Mouse (Mus musculus): ENCODE measurements around the gene Uba52. TPM values are rescaled to one million over a fixed set of nuclear protein-coding genes. Genes with fewer than 3 reads are reported as not detected.

Uba52 gene
- total RNA-seq, 2 experiments from 2014 or later: 3,244 to 5,307 TPM

DNA sequence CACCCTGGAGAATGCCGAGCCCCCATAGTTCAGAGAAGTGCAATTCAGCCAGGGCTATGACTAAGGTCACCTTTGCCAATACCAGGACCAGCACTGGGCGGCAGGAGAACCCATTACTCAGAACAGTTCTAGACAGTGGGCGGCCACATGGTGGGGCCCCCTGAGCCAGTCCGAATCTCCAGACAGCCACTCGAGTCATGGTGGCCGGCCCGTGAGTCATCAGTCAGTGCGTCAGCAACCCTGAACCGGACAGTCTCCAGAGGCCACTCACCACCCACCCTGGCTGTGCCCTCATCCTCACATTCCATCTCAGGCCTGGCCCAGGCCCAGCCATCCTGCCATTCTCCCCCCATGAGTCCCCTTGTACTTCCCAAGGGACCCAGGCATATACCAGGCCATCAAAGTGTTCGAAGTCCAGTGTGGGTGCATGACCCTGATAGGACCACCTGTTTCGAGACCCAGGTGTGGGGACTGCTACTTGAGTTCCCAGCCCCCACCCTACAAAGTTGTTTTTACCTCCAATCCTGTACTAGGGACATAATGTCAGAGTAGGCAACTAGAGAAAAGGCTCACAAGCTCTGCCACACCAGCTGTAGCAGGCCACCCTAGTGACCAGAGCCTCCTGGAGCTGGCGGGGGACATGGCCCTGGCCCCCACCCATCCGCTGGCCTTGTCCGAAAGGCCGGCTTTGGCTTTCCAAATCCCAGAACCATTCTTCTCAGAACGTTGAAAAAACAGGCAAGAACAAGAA lies 48.7 kb downstream of the Uba52 start:
- ATAC-seq (replicated peaks; ENCODE audit: poor library complexity): no peak

DNA sequence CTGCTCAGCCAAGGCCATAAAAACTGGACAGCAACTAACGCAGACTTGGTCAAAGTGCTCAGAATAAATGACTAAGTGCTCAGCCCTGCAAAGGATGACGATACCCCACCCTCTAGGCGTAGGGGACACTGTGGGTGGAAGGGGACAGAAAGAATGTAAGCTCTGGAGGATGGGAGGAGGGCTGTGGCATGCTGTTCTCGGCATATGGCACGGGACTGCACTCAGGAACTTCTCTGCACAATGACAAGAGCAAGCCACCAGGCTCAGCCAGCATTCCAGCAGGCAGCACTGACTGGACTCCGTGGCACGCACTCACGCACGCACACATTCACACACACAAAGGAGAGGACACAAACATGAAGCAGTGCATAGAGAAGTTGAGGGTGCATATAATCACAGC lies 50.0 kb downstream of the Uba52 start:
- ATAC-seq (replicated peaks; ENCODE audit: poor library complexity): no peak

DNA sequence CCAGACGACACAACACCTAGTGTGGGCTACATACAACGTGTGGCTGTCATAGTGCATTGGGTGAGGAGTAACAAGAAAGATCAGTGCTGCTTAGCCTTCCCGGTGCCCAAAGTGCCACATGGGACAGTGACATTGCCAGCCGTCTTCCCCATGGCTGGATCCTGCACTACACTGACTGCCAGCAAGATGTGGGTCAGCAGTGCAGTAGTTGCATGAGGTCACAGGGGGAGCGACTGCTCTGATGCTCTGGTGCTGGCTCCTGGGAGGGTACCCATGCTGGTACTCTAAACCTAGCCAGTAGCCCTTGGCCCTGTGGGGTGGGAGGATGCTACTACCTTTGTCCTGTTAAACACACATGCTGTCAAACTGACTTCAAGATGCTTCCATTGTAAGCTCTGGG lies 50.4 kb downstream of the Uba52 start:
- ATAC-seq (replicated peaks; ENCODE audit: poor library complexity): no peak

DNA sequence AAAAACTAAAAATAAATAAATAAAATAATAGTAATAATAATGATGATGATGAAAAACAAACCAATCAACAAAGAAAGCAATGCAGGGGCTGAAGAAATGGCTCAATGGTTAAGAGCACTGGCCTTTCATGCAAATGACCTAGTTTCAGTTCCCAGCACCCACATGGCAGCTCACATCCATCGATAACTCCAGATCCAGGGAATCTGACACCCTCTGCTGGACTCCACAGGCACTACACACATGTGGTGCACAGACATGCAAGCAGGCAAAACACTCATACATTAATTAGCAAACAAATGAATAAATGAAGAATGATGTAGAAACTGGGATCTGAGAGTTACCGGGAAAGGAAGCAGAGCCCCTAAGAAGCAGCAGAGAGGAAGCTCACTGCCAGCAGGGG lies 51.0 kb downstream of the Uba52 start:
- no peak for ATAC-seq (replicated peaks; ENCODE audit: poor library complexity)

DNA sequence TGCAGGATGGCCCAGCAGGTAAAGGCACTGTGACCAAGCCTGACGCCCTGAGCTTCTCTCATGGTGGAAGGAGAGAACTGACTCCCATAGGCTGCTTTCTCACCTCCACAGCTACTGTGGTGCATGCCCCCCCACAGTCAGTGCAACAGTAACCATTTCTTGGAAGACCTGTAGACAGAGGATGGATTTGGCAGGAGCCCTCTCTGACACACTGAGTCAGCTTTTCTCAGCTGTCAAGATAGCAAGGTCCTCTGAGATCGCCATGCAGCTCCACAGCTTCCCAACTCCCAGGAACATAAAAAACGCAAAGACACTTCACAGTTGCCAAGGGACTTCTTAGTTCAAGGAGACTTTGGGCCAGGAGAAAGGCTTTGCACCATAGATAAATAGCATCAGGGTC lies 52.1 kb downstream of the Uba52 start:
- no peak for ATAC-seq (replicated peaks; ENCODE audit: poor library complexity)

Other genes starting within 250 kb of the Uba52 start
- 4.2 and 5.8 TPM in 2 replicates for gene Homer3, start 228.0 kb downstream of the Uba52 start, total RNA-seq (2015)
- gene Homer3, start 228.0 kb downstream of the Uba52 start, total RNA-seq (2017): 8.9 and 9.9 TPM in 2 replicates
- gene Ddx49, start 208.3 kb downstream of the Uba52 start, total RNA-seq (2015): 42.7 and 44.7 TPM in 2 replicates
- 163 and 172 TPM in 2 replicates for gene Ddx49, start 208.3 kb downstream of the Uba52 start, total RNA-seq (2017)
- 214 and 223 TPM in 2 replicates for gene Cope, start 208.3 kb downstream of the Uba52 start, total RNA-seq (2015)
- 129 and 151 TPM in 2 replicates for gene Cope, start 208.3 kb downstream of the Uba52 start, total RNA-seq (2017)
- gene Cers1, start 195.0 kb downstream of the Uba52 start, total RNA-seq (2015): not detected in 2 replicates
- not detected in 2 replicates for gene Cers1, start 195.0 kb downstream of the Uba52 start, total RNA-seq (2017)
- gene Gdf1, start 181.0 kb downstream of the Uba52 start, total RNA-seq (2015): not detected in 2 replicates
- not detected in 2 replicates for gene Gdf1, start 181.0 kb downstream of the Uba52 start, total RNA-seq (2017)
- 13.9 and 15.3 TPM in 2 replicates for gene Upf1, start 157.5 kb downstream of the Uba52 start, total RNA-seq (2015)
- gene Upf1, start 157.5 kb downstream of the Uba52 start, total RNA-seq (2017): 32.3 and 32.5 TPM in 2 replicates
- not detected in 2 replicates for gene Comp, start 137.2 kb downstream of the Uba52 start, total RNA-seq (2015)
- gene Comp, start 137.2 kb downstream of the Uba52 start, total RNA-seq (2017): 0.07 TPM in 1 of 2 replicates, not detected in the other
- 7.8 and 9.3 TPM in 2 replicates for gene Crtc1, start 71.2 kb downstream of the Uba52 start, total RNA-seq (2015)
- gene Crtc1, start 71.2 kb downstream of the Uba52 start, total RNA-seq (2017): 2.7 and 6.6 TPM in 2 replicates
- gene Klhl26, start 33.8 kb downstream of the Uba52 start, total RNA-seq (2015): 4.7 and 5.1 TPM in 2 replicates
- 3.5 and 3.6 TPM in 2 replicates for gene Klhl26, start 33.8 kb downstream of the Uba52 start, total RNA-seq (2017)
- not detected in 2 replicates for gene Tmem59l, start 23.4 kb downstream of the Uba52 start, total RNA-seq (2015)
- not detected in 2 replicates for gene Tmem59l, start 23.4 kb downstream of the Uba52 start, total RNA-seq (2017)
- not detected in 2 replicates for gene Crlf1, start 17.6 kb downstream of the Uba52 start, total RNA-seq (2015)
- gene Crlf1, start 17.6 kb downstream of the Uba52 start, total RNA-seq (2017): not detected in 2 replicates
- 40.6 and 41.3 TPM in 2 replicates for gene Rex1bd, start 4.0 kb downstream of the Uba52 start, total RNA-seq (2015)
- gene Rex1bd, start 4.0 kb downstream of the Uba52 start, total RNA-seq (2017): 42.1 and 50.4 TPM in 2 replicates
- 74.6 and 90.4 TPM in 2 replicates for gene Fkbp8, start 16.9 kb upstream of the Uba52 start, total RNA-seq (2015)
- 114 and 133 TPM in 2 replicates for gene Fkbp8, start 16.9 kb upstream of the Uba52 start, total RNA-seq (2017)
- 88.0 and 106 TPM in 2 replicates for gene Kxd1, start 17.2 kb upstream of the Uba52 start, total RNA-seq (2015)
- 63.1 and 84.4 TPM in 2 replicates for gene Kxd1, start 17.2 kb upstream of the Uba52 start, total RNA-seq (2017)
- gene Ell, start 28.7 kb upstream of the Uba52 start, total RNA-seq (2015): 8.5 and 8.7 TPM in 2 replicates
- 9.1 and 9.5 TPM in 2 replicates for gene Ell, start 28.7 kb upstream of the Uba52 start, total RNA-seq (2017)
- gene Isyna1, start 83.6 kb upstream of the Uba52 start, total RNA-seq (2015): 26.1 and 39.0 TPM in 2 replicates
- 42.9 and 45.4 TPM in 2 replicates for gene Isyna1, start 83.6 kb upstream of the Uba52 start, total RNA-seq (2017)
- 31.6 and 40.7 TPM in 2 replicates for gene Ssbp4, start 98.1 kb upstream of the Uba52 start, total RNA-seq (2015)
- gene Ssbp4, start 98.1 kb upstream of the Uba52 start, total RNA-seq (2017): 40.2 and 69.7 TPM in 2 replicates
- gene Lrrc25, start 105.4 kb upstream of the Uba52 start, total RNA-seq (2015): 6.2 and 12.9 TPM in 2 replicates
- gene Lrrc25, start 105.4 kb upstream of the Uba52 start, total RNA-seq (2017): 4.7 and 5.4 TPM in 2 replicates
- not detected in 2 replicates for gene Gdf15, start 121.7 kb upstream of the Uba52 start, total RNA-seq (2015)
- gene Gdf15, start 121.7 kb upstream of the Uba52 start, total RNA-seq (2017): not detected in 2 replicates
- 11.7 and 11.8 TPM in 2 replicates for gene Pgpep1, start 149.6 kb upstream of the Uba52 start, total RNA-seq (2015)
- 3.6 and 5.2 TPM in 2 replicates for gene Pgpep1, start 149.6 kb upstream of the Uba52 start, total RNA-seq (2017)
- gene Lsm4, start 162.4 kb upstream of the Uba52 start, total RNA-seq (2015): 121 and 125 TPM in 2 replicates
- 214 and 249 TPM in 2 replicates for gene Lsm4, start 162.4 kb upstream of the Uba52 start, total RNA-seq (2017)
- 16.1 and 29.1 TPM in 2 replicates for gene Jund, start 188.1 kb upstream of the Uba52 start, total RNA-seq (2015)
- gene Jund, start 188.1 kb upstream of the Uba52 start, total RNA-seq (2017): 19.8 and 21.0 TPM in 2 replicates
- 0.07 TPM in 1 of 2 replicates, not detected in the other for gene Iqcn, start 192.7 kb upstream of the Uba52 start, total RNA-seq (2015)
- gene Iqcn, start 192.7 kb upstream of the Uba52 start, total RNA-seq (2017): not detected in 2 replicates
- gene Gm3336, start 207.7 kb upstream of the Uba52 start, total RNA-seq (2015): not detected in 2 replicates
- gene Gm3336, start 207.7 kb upstream of the Uba52 start, total RNA-seq (2017): 0.12 TPM in 1 of 2 replicates, not detected in the other
- 0.39 TPM in 1 of 2 replicates, not detected in the other for gene Pde4c, start 212.9 kb upstream of the Uba52 start, total RNA-seq (2015)
- not detected in 2 replicates for gene Pde4c, start 212.9 kb upstream of the Uba52 start, total RNA-seq (2017)
- 2.6 and 3.6 TPM in 2 replicates for gene Rab3a, start 243.9 kb upstream of the Uba52 start, total RNA-seq (2015)
- 2.1 and 6.6 TPM in 2 replicates for gene Rab3a, start 243.9 kb upstream of the Uba52 start, total RNA-seq (2017)

Measured in megakaryocyte progenitor cell, adult 5-6 weeks (primary cell).